Mouse (Mus musculus) heart, adult 2 months (tissue): ENCODE results near the gene Tent4b. TPM values are rescaled to one million over a fixed set of nuclear protein-coding genes. Genes with fewer than 3 reads are reported as not detected.
A peak's percentile ranks its signal among the peaks of the same experiment; 100 is the strongest.

Experiments used
- DNase-seq, 2 experiments: peaks; one replicate each; pipeline ENCODE4 v3.0.0; 2021
- H3K27ac ChIP-seq: fragments of 200-600 bp; 2 replicates; pipeline ENCODE4 v1.8.1; 2022
- H3K27me3 ChIP-seq: fragments of 200-500 bp; 2 replicates; pipeline ENCODE4 v1.6.1; 2012; ENCODE audit warnings: mild to moderate bottlenecking, low read length, inconsistent platforms, mixed read lengths; ENCODE audit not compliant: control insufficient read depth, insufficient read depth
- H3K36me3 ChIP-seq: fragments of 200-500 bp; 2 replicates; pipeline ENCODE4 v1.6.1; 2012; ENCODE audit warnings: low read length, inconsistent platforms; ENCODE audit not compliant: control insufficient read depth, insufficient read depth
- H3K4me1 ChIP-seq: fragments of 200-500 bp; 2 replicates; pipeline ENCODE4 v1.6.1; 2011; ENCODE audit warnings: low read length; ENCODE audit not compliant: control insufficient read depth, insufficient read depth
- H3K4me3 ChIP-seq: fragments of 200-600 bp; 2 replicates; pipeline ENCODE4 v1.8.1; 2022
- H3K79me2 ChIP-seq: fragments of 200-500 bp; replicated peaks from 2 replicates; pipeline ENCODE4 v1.6.1; 2012; ENCODE audit warnings: mild to moderate bottlenecking, inconsistent platforms, low read length, moderate library complexity, mixed read lengths; ENCODE audit not compliant: control insufficient read depth, insufficient read depth
- H3K9ac ChIP-seq: fragments of 200-500 bp; 2 replicates; pipeline ENCODE4 v1.6.1; 2012; ENCODE audit warnings: low read depth, mild to moderate bottlenecking, control low read depth, inconsistent platforms, low read length, mixed read lengths
- CTCF ChIP-seq: fragments of 200-600 bp; IDR thresholded peaks from 2 replicates; pipeline ENCODE4 v1.8.1; 2022; ENCODE audit warnings: antibody characterized with exemption, mild to moderate bottlenecking, moderate library complexity
- EP300 ChIP-seq: fragments of 200-500 bp; IDR thresholded peaks from 2 replicates; pipeline ENCODE4 v1.6.1; 2011; ENCODE audit warnings: low read depth, low read length, control low read depth; ENCODE audit not compliant: insufficient read depth
- POLR2A ChIP-seq: fragments of 200-500 bp; IDR thresholded peaks from 2 replicates; pipeline ENCODE4 v1.6.1; 2011; ENCODE audit warnings: mild to moderate bottlenecking, low read depth, low read length, control low read depth; ENCODE audit not compliant: insufficient read depth
- WGBS: fragments of 180-500 bp; shearing (Covaris S2); methylation state at CpG from one replicate; pipeline ENCODE4 v1.1.7; 2018; 5-methylcytosine and 5-hydroxymethylcytosine counted together
- intact Hi-C: fragments of 180-260 bp; cut with DNase I; formaldehyde crosslinking; loops from one replicate; pipeline ENCODE4 v1.15.1; 2025
- polyA plus RNA-seq: library from polyadenylated mRNA; depleted of rRNA; stranded (reverse); fragments of >200 nt; gene quantifications from 2 replicates; pipeline ENCODE4 v1.2.3, GENCODE M21; 2012
- total RNA-seq, 2 experiments: library from RNA; stranded (reverse); gene quantifications; 2 replicates each; pipeline ENCODE4 v1.2.3; 2021

Tent4b gene
- total and polyA plus RNA-seq, 3 experiments, result 14.3 to 19.2 (median 18.8) TPM

DNA sequence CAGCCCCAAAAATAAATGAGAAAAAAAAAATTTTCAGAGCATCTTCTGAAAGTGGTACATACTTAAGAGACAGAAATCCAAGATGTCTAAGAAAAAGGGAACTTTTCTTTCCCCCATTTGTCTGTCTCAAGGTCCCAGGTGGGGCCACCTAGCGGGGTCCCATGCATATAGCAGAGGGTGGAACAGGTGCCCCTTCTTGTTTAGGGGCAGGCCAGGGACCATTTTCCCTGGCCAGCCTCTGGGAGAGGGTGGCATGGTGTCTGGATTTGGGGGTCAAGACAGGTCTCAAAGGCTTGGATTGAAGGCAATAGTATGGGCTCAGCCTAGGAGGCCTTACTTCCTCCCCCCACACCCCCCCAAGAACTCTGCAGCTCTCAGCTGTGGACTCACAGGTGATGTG lies 90.9 kb downstream of the Tent4b start:
- TF ChIP-seq POLR2A (no peak), CTCF (no peak), EP300 (no peak)
- DNase-seq, result no peak
- intact Hi-C loops, result no loop called here
- H3K4me1 ChIP-seq, result peaks cover 4% of the 10 kb centered on the region
- no peak overlapping the region for H3K4me3 ChIP-seq
- WGBS, result 100% methylated on average over 1 of the region's 1 CpGs
- no peaks in the 10 kb centered on the region for H3K79me2 ChIP-seq
- no peak overlapping the region for H3K27ac ChIP-seq
- H3K27me3 ChIP-seq, result no peaks in the 10 kb centered on the region
- no peak overlapping the region for H3K9ac ChIP-seq
- H3K36me3 ChIP-seq, result no peaks in the 10 kb centered on the region

DNA sequence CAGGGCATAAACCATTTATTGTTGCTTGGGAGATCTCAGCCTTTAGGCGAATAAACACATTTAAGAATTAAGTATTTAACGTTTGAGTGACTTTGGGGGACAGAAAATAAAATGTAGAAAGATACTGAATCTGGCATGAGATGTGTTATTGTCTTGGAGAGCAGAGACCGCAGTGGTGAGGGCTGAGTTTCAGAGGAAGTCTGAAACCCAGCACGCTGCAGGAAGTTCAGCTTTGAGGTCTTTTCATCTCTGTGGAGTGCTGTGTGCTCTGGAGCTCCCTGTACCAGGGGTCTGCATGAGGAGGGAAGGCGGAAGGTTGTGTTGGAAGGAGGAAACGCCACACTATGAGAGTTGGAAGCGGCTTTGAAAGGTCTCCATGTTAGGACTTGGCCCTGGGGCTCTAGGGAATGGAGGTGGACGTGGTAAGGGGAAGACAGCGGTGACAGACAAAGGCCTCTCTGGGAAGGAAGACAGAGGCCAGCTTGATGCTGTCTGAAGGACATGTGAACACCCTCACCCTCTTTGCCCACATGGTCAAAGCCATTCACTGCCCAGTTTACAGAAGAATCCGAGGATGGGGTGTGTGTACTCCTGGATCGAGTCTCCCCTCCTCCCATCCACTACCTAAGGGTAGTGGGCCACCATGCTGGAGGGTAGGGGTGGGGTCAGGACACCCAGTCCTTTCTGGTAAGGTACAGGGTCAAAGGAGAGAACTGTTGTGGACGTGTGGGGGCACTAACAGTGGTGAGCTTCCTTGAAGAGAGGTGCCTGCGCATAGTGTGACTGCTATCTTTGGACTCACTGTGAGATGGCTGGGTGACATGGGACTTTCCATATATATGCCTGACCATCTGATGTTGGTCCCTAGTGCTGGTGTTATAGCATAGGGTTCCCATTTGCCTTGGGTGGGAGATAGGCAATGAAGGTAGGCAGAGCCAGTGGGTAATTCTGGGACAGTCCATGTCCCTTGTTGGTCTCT lies 91.6 kb downstream of the Tent4b start:
- H3K27ac ChIP-seq, result no peak overlapping the region
- 69% methylated on average over 13 of the region's 13 CpGs for WGBS

DNA sequence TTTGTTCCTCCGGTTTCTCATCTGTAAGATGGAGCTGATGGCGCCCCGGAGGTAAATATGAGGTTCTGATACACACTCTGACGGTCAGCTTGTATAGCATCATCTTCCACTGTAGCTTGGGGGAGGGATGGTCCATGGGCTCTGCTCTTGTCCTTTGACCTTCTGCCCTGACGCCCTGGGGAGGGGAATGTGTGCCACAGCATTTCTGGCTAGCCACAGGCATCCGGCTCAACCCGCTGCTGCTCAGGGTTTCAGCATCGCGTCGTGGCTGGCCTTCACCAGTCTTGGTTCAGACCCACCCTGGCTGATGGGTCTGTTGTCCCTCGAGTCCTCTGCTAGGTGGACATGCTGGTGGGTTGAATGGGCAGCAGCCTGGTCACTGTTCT lies 92.3 kb downstream of the Tent4b start:
- Histone ChIP-seq H3K4me3 (no peak overlapping the region), H3K27me3 (no peaks in the 10 kb centered on the region), H3K27ac (no peak overlapping the region), H3K79me2 (no peaks in the 10 kb centered on the region), H3K36me3 (no peaks in the 10 kb centered on the region), H3K9ac (no peak overlapping the region), H3K4me1 (peaks cover 4% of the 10 kb centered on the region)
- DNase-seq, result no peak
- WGBS, result 90% methylated on average over 11 of the region's 11 CpGs
- intact Hi-C loops, result no loop called here
- TF ChIP-seq CTCF, result no peak
- no peak for TF ChIP-seq POLR2A
- TF ChIP-seq EP300, result no peak

More for the DNA sequence above, 91.6 kb downstream of the Tent4b start:
- no peaks in the 10 kb centered on the region for H3K79me2 ChIP-seq
- H3K36me3 ChIP-seq, result no peaks in the 10 kb centered on the region
- DNase-seq, result no peak
- H3K9ac ChIP-seq, result no peak overlapping the region
- intact Hi-C loops, result no loop called here
- H3K27me3 ChIP-seq, result no peaks in the 10 kb centered on the region
- H3K4me3 ChIP-seq, result no peak overlapping the region
- peaks cover 4% of the 10 kb centered on the region for H3K4me1 ChIP-seq
- TF ChIP-seq EP300 (no peak), CTCF (no peak), POLR2A (no peak)

DNA sequence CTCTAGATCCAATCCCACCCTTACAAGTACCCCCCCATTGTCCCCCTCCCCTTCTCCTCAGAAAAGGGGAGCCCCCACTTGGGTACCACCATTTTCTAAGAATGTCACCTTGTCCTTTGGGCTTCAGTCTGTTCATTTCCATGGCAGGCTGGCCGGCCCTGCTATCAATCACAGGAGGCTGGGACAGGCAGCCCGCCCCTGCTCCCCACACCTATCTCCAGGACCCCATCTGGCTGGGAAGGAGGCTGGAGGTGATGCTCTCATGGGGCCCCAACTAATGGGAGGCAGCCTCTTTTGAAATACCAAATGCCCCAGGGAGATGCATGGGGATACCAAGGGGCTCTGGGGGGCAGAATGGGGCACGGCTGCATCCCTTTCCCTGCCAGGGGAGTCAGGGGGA lies 93.9 kb downstream of the Tent4b start:
- TF ChIP-seq POLR2A, result no peak
- TF ChIP-seq CTCF, result no peak
- no peak for TF ChIP-seq EP300
- DNase-seq, result no peak
- Histone ChIP-seq H3K4me1 (peaks cover 2% of the 10 kb centered on the region; the same call in 1 of the 2 replicates), H3K79me2 (no peaks in the 10 kb centered on the region), H3K27ac (no peak overlapping the region), H3K9ac (no peak overlapping the region), H3K36me3 (no peaks in the 10 kb centered on the region), H3K4me3 (no peak overlapping the region), H3K27me3 (no peaks in the 10 kb centered on the region)
- intact Hi-C loops, result no loop called here
- WGBS, result 90% methylated on average over 3 of the region's 3 CpGs

DNA sequence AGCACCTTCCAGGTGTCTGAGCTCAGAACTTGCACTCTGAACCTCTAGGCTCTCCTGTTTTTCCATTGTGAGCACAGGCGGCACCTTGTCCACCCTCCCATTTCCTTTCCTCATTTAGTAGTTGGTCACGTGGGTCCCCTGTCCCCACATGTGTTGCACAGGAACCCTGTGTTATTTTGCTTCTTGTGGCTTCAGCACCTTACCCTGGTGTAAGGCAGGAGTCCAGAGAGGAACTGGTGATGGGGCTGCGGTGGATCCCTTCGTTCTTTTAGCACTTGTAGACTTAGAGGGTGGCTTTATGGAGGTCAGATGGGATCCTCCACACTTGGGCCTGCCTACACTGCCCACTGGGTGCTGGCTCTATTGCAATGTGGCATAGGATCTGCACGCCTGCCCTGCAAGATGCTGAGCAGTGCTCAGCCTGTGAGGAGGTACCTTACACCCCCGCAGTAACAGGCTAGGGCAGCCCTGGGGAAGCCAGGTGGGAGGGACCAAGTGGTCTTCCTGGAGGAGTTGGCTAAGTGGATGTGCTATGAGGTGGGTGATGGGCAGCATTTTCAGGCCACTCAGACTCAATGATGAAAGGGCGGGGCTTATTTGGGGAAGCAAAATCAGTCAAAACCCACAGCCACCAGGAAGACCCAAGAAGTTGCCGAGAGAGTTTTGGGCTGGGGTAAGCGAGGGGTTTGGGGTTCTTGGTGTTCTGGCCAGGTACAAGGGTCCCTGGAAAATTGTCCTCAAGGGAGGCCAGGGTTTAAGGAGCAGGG lies 94.8 kb downstream of the Tent4b start:
- Histone ChIP-seq H3K36me3 (no peaks in the 10 kb centered on the region), H3K9ac (no peak overlapping the region), H3K27ac (peak overlapping the region; percentile 7), H3K79me2 (no peaks in the 10 kb centered on the region), H3K27me3 (no peaks in the 10 kb centered on the region), H3K4me1 (peaks cover 2% of the 10 kb centered on the region; the same call in 1 of the 2 replicates), H3K4me3 (no peak overlapping the region)
- 75% methylated on average over 9 of the region's 9 CpGs for WGBS
- 0 out of 2 replicates have a peak, but pooled peaks have one; percentile 35 for TF ChIP-seq POLR2A
- no peak for TF ChIP-seq EP300
- peak in 1 of 2 experiments; percentile 59 for DNase-seq
- intact Hi-C loops, result no loop called here

DNA sequence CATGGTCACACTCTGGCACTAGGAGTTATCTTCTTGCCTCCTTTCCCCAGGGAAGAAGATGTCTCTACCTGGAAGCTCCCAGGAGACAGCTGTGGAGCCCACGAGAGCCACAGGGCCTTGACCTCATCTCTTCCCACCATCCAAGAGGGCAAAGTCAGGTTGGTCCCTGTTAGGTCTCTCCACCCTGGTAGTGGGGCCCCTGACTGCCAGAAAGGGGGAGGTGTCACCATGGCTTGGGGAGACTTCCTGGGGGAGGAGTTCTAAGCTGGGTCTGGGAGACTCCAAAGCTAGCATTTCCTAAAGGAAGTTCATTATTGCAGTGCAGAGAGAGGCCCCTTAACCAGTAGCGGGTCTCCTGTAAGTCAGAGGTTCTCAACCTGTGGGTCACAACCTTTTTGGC lies 96.0 kb downstream of the Tent4b start:
- TF ChIP-seq EP300 (no peak), POLR2A (no peak), CTCF (no peak)
- H3K9ac ChIP-seq, result no peak overlapping the region
- no peak overlapping the region for H3K4me3 ChIP-seq
- intact Hi-C loops, result no loop called here
- no peak overlapping the region; the same call in 1 of the 2 replicates for H3K27ac ChIP-seq
- H3K4me1 ChIP-seq, result peaks cover 2% of the 10 kb centered on the region; the same call in 1 of the 2 replicates
- H3K36me3 ChIP-seq, result no peaks in the 10 kb centered on the region
- H3K79me2 ChIP-seq, result no peaks in the 10 kb centered on the region
- no peaks in the 10 kb centered on the region for H3K27me3 ChIP-seq
- 67% methylated on average over 2 of the region's 2 CpGs for WGBS
- DNase-seq, result no peak
